Mouse (Mus musculus) C2C12 (cell line): Measurements from ENCODE around the gene Fam163b. TPM values are rescaled to one million over a fixed set of nuclear protein-coding genes. Genes with fewer than 3 reads are reported as not detected.
A peak's percentile ranks its signal among the peaks of the same experiment; 100 is the strongest.

Experiments
- H3K27me3 ChIP-seq: one replicate; pipeline ENCODE4 v1.6.1; 2011; ENCODE audit not compliant: control insufficient read depth, insufficient read depth, insufficient read length
- H3K36me3 ChIP-seq: one replicate; pipeline ENCODE4 v1.6.1; 2011; ENCODE audit not compliant: control insufficient read depth, insufficient read depth
- H3K4me3 ChIP-seq: one replicate; pipeline ENCODE4 v1.5.1; 2011; ENCODE audit warnings: mild to moderate bottlenecking, control low read depth; ENCODE audit not compliant: poor library complexity, insufficient read depth, severe bottlenecking
- H3K79me2 ChIP-seq: one replicate; pipeline ENCODE4 v1.6.1; 2011; ENCODE audit not compliant: control insufficient read depth, insufficient read depth
- H3K79me3 ChIP-seq: one replicate; pipeline ENCODE4 v1.6.1; 2011; ENCODE audit warnings: low read depth, control low read depth
- H3ac ChIP-seq: one replicate; pipeline ENCODE3; 2011; ENCODE audit warnings: low read depth; ENCODE audit not compliant: control insufficient read depth, insufficient read length
- CEBPB ChIP-seq: IDR thresholded peaks from one replicate; pipeline ENCODE4 v1.6.1; 2011; ENCODE audit warnings: low read depth, mild to moderate bottlenecking, control low read depth, moderate library complexity
- CTCF ChIP-seq: IDR thresholded peaks from one replicate; pipeline ENCODE4 v1.5.1; 2011; ENCODE audit not compliant: control insufficient read depth, insufficient read depth, insufficient read length
- FOSL1 ChIP-seq: IDR thresholded peaks from one replicate; pipeline ENCODE4 v1.8.0; 2011; ENCODE audit warnings: mild to moderate bottlenecking, low read length; ENCODE audit not compliant: poor library complexity, insufficient read depth, severe bottlenecking
- MAX ChIP-seq: IDR thresholded peaks from one replicate; pipeline ENCODE4 v1.6.1; 2011; ENCODE audit warnings: mild to moderate bottlenecking, control low read depth
- MYOD1 ChIP-seq: IDR thresholded peaks from one replicate; pipeline ENCODE4 v1.6.1; 2011; ENCODE audit warnings: low read depth; ENCODE audit not compliant: control insufficient read depth, insufficient read length
- MYOG ChIP-seq: IDR thresholded peaks from one replicate; pipeline ENCODE4 v1.6.1; 2011; ENCODE audit not compliant: control insufficient read depth, insufficient read length; ENCODE audit errors: extremely low read depth
- USF1 ChIP-seq: IDR thresholded peaks from one replicate; pipeline ENCODE4 v1.6.1; 2011; ENCODE audit warnings: low read depth, mild to moderate bottlenecking, control low read depth, moderate library complexity
- polyA plus RNA-seq: library from polyadenylated mRNA; unstranded; fragments of >200 nt; fragmentation: generic; extraction: Trizol; gene quantifications from one replicate; pipeline ENCODE4 v1.2.1, GENCODE M21; 2012; ENCODE audit warnings: missing spikeins

Gene Fam163b
- polyA plus RNA-seq, 1 experiment, result not detected

GRCm38 (mm10) chr2:27128990-27129389 lies 13.3 kb downstream of the Fam163b start:
- Histone ChIP-seq H3ac (no peak overlapping the region), H3K79me2 (no peaks in the 10 kb centered on the region), H3K79me3 (no peaks in the 10 kb centered on the region), H3K27me3 (peaks cover 39% of the 10 kb centered on the region), H3K36me3 (no peaks in the 10 kb centered on the region), H3K4me3 (no peak overlapping the region)
- TF ChIP-seq MAX, result no peak
- no peak for TF ChIP-seq FOSL1
- TF ChIP-seq MYOG, result no peak
- no peak for TF ChIP-seq CEBPB
- TF ChIP-seq CTCF, result no peak
- TF ChIP-seq USF1, result no peak
- no peak for TF ChIP-seq MYOD1

- peaks cover 48% of the 10 kb centered on the region for H3K27me3 ChIP-seq
- no peaks in the 10 kb centered on the region for H3K79me3 ChIP-seq
- no peak overlapping the region for H3K4me3 ChIP-seq
- H3K79me2 ChIP-seq, result no peaks in the 10 kb centered on the region
- H3K36me3 ChIP-seq, result no peaks in the 10 kb centered on the region
- TF ChIP-seq USF1 (no peak), MAX (no peak), CTCF (no peak)
- no peak overlapping the region for H3ac ChIP-seq
Observed at GRCm38 (mm10) chr2:27126496-27126895, 15.8 kb downstream of the Fam163b start.

GRCm38 (mm10) chr2:27125979-27126378 lies 16.3 kb downstream of the Fam163b start:
- H3K79me3 ChIP-seq, result no peaks in the 10 kb centered on the region
- TF ChIP-seq USF1 (no peak), CTCF (peak; percentile 63), MYOD1 (no peak)

GRCm38 (mm10) chr2:27123121-27123520 lies 19.2 kb downstream of the Fam163b start:
- Histone ChIP-seq H3K79me2 (no peaks in the 10 kb centered on the region), H3K27me3 (peaks cover 62% of the 10 kb centered on the region), H3K4me3 (no peak overlapping the region), H3ac (no peak overlapping the region), H3K79me3 (no peaks in the 10 kb centered on the region), H3K36me3 (no peaks in the 10 kb centered on the region)
- no peak for TF ChIP-seq MYOD1

More at GRCm38 (mm10) chr2:27125979-27126378, 16.3 kb downstream of the Fam163b start:
- Histone ChIP-seq H3K36me3 (no peaks in the 10 kb centered on the region), H3K27me3 (peaks cover 48% of the 10 kb centered on the region), H3ac (no peak overlapping the region), H3K79me2 (no peaks in the 10 kb centered on the region), H3K4me3 (no peak overlapping the region)

- Histone ChIP-seq H3ac (no peak overlapping the region), H3K79me2 (no peaks in the 10 kb centered on the region), H3K79me3 (no peaks in the 10 kb centered on the region), H3K4me3 (no peak overlapping the region), H3K36me3 (no peaks in the 10 kb centered on the region), H3K27me3 (peaks cover 68% of the 10 kb centered on the region)
- no peak for TF ChIP-seq MAX
- no peak for TF ChIP-seq CTCF
- TF ChIP-seq USF1, result no peak
- no peak for TF ChIP-seq MYOD1
- TF ChIP-seq CEBPB, result no peak
- TF ChIP-seq FOSL1, result no peak
- TF ChIP-seq MYOG, result no peak
Observed at GRCm38 (mm10) chr2:27122578-27122977, 19.7 kb downstream of the Fam163b start.

GRCm38 (mm10) chr2:27121626-27122355 lies 20.5 kb downstream of the Fam163b start:
- TF ChIP-seq MYOG (no peak), MAX (no peak), USF1 (no peak), MYOD1 (no peak), CEBPB (no peak), CTCF (no peak), FOSL1 (no peak)
- Histone ChIP-seq H3K79me2 (no peaks in the 10 kb centered on the region), H3K27me3 (peaks cover 67% of the 10 kb centered on the region), H3K4me3 (no peak overlapping the region), H3K79me3 (no peaks in the 10 kb centered on the region), H3ac (no peak overlapping the region), H3K36me3 (no peaks in the 10 kb centered on the region)
